Mouse (Mus musculus) embryonic facial prominence, embryonic 10.5 days (tissue): ENCODE data around the gene Eid1. TPM values are rescaled to one million over a fixed set of nuclear protein-coding genes. Genes with fewer than 3 reads are reported as not detected.

Experiments
- DNase-seq: peaks from one replicate; pipeline ENCODE4 v3.0.0-alpha.2; 2017; ENCODE audit warnings: low spot score
- H3K27ac ChIP-seq: fragments of 300-500 bp; sonication (generic); replicated peaks from 2 replicates; pipeline ENCODE4 v1.5.1; 2016; ENCODE audit warnings: mild to moderate bottlenecking
- H3K27me3 ChIP-seq: fragments of 300-500 bp; sonication (generic); replicated peaks from 2 replicates; pipeline ENCODE4 v1.6.1; 2016; ENCODE audit warnings: low read depth, mild to moderate bottlenecking; ENCODE audit not compliant: poor library complexity, severe bottlenecking
- H3K36me3 ChIP-seq: fragments of 300-500 bp; sonication (generic); replicated peaks from 2 replicates; pipeline ENCODE4 v1.6.1; 2016; ENCODE audit warnings: mild to moderate bottlenecking, moderate library complexity
- H3K4me1 ChIP-seq: fragments of 300-500 bp; sonication (generic); 2 replicates; pipeline ENCODE4 v1.6.1; 2016
- H3K4me3 ChIP-seq: fragments of 300-500 bp; sonication (generic); 2 replicates; pipeline ENCODE4 v1.5.1; 2016; ENCODE audit warnings: mild to moderate bottlenecking, moderate library complexity
- H3K9me3 ChIP-seq: fragments of 300-500 bp; sonication (generic); 2 replicates; pipeline ENCODE4 v1.6.1; 2016; ENCODE audit warnings: mild to moderate bottlenecking
- WGBS: fragments of 180-500 bp; shearing (Covaris S2); methylation state at CpG from one replicate; pipeline ENCODE4 v1.1.7; 2016; 5-methylcytosine and 5-hydroxymethylcytosine counted together
- polyA plus RNA-seq: library from polyadenylated mRNA; unstranded; fragments of >200 nt; fragmentation: Nextera tagmentation; extraction: Ambion mirVana; gene quantifications from 2 replicates; pipeline ENCODE4 v1.2.1, GENCODE M21; 2016

Eid1 gene
- polyA plus RNA-seq, 1 experiment from 2014 or later = 136 TPM

GRCm38 (mm10) chr2:125655391-125655790 lies 17.5 kb upstream of the Eid1 start:
- H3K9me3 ChIP-seq = no peaks in the 10 kb centered on the region
- no peaks in the 10 kb centered on the region for H3K27me3 ChIP-seq
- DNase-seq = no peak
- WGBS = 93% methylated on average over 9 of the region's 9 CpGs
- peaks cover 3% of the 10 kb centered on the region for H3K4me1 ChIP-seq
- H3K27ac ChIP-seq = no peak overlapping the region
- H3K36me3 ChIP-seq = no peaks in the 10 kb centered on the region
- no peak overlapping the region for H3K4me3 ChIP-seq

DNA sequence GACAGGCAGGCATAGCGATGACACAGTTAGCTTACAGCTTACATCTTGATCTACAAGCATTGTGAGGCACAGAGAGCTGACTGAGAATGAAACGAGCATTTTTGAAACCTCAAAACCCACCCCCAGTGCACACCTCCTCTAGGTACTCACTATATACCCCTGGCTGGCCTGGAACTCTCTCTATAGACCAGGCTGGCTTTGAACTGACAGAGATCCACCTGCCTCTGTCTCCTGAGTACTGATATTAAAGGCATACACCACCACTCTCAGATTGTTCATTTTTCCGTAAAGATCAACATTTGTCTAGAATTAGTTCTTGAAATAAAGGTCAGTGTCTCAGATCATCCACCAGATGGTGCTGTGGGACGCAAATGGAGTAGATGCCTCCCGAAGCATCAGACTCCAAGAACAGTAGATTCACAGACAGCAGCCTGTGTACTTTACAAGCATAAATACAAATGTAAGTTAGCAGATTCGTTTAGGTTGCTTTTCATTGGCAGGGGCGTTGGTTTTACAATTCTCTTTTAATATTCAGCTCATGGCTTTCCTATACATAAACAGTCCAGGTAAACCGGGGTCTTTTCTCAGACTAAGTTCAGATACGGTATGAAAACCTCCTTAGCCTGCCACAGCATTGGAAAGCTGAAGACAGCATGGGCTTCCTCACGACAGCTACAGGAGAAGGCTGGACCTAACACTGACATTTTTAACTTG lies 12.9 kb upstream of the Eid1 start:
- H3K36me3 ChIP-seq = no peaks in the 10 kb centered on the region
- peaks cover 14% of the 10 kb centered on the region for H3K4me1 ChIP-seq
- H3K27ac ChIP-seq = peak overlapping the region; percentile 67
- 16% methylated on average over 10 of the region's 10 CpGs for WGBS
- no peaks in the 10 kb centered on the region for H3K9me3 ChIP-seq
- peaks cover 7% of the 10 kb centered on the region; the same call in 1 of the 2 replicates for H3K27me3 ChIP-seq
- H3K4me3 ChIP-seq = peak overlapping the region; percentile 47
- DNase-seq = peak; percentile 70

DNA sequence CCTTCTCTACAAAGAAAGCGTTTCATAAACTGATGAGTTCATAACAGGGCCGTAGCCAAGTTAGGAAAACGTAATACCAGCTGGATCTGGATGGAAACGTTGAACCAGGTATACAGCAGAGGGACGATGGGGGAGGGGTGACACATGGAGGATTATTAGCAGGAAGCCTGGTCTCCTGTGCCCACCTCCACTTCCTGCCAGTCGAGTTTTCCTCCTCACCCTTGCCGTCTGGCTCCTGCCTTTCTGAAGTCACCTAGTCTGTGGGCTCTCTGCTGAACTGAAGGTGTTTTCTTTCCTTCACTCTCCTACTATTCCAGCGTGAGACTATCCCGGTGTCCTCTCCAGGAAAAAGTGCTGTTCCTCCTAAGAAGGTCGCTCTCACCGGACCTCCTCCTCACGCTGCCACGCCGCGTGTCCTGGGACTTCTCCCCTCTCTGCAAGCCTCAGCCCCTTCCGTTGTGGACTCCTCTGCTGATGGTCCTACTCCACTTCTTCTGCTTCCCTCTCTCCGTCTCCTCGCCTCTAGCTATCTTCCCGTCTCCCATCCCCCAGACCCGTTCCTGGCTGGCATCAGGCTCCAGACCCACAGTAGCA lies 12.3 kb upstream of the Eid1 start:
- peak; percentile 51 for DNase-seq
- peaks cover 14% of the 10 kb centered on the region for H3K4me1 ChIP-seq
- H3K27me3 ChIP-seq = peaks cover 7% of the 10 kb centered on the region; the same call in 1 of the 2 replicates
- peak overlapping the region; percentile 47 for H3K4me3 ChIP-seq
- peak overlapping the region; percentile 67 for H3K27ac ChIP-seq
- no peaks in the 10 kb centered on the region for H3K36me3 ChIP-seq
- 36% methylated on average over 20 of the region's 20 CpGs for WGBS
- no peaks in the 10 kb centered on the region for H3K9me3 ChIP-seq

GRCm38 (mm10) chr2:125661156-125661555 lies 11.7 kb upstream of the Eid1 start:
- peaks cover 14% of the 10 kb centered on the region for H3K4me1 ChIP-seq
- peaks cover 7% of the 10 kb centered on the region; the same call in 1 of the 2 replicates for H3K27me3 ChIP-seq
- 56% methylated on average over 4 of the region's 4 CpGs for WGBS
- no peaks in the 10 kb centered on the region for H3K36me3 ChIP-seq
- H3K9me3 ChIP-seq = no peaks in the 10 kb centered on the region
- peak overlapping the region; percentile 47 for H3K4me3 ChIP-seq
- DNase-seq = no peak
- peak overlapping the region; percentile 67 for H3K27ac ChIP-seq

- no peak overlapping the region for H3K4me3 ChIP-seq
- H3K27me3 ChIP-seq = peaks cover 7% of the 10 kb centered on the region; the same call in 1 of the 2 replicates
- no peak overlapping the region for H3K27ac ChIP-seq
- H3K36me3 ChIP-seq = no peaks in the 10 kb centered on the region
- peaks cover 14% of the 10 kb centered on the region for H3K4me1 ChIP-seq
- WGBS = 90% methylated on average over 3 of the region's 3 CpGs
- H3K9me3 ChIP-seq = no peaks in the 10 kb centered on the region
- DNase-seq = no peak
Observed at GRCm38 (mm10) chr2:125662517-125662916, 10.4 kb upstream of the Eid1 start.

- Histone ChIP-seq H3K36me3 (no peaks in the 10 kb centered on the region), H3K4me3 (no peak overlapping the region), H3K9me3 (no peaks in the 10 kb centered on the region), H3K27ac (no peak overlapping the region), H3K4me1 (peaks cover 12% of the 10 kb centered on the region), H3K27me3 (peaks cover 7% of the 10 kb centered on the region; the same call in 1 of the 2 replicates)
- 87% methylated on average over 5 of the region's 5 CpGs for WGBS
- DNase-seq = no peak
Observed at GRCm38 (mm10) chr2:125665213-125665612, 7.7 kb upstream of the Eid1 start.

DNA sequence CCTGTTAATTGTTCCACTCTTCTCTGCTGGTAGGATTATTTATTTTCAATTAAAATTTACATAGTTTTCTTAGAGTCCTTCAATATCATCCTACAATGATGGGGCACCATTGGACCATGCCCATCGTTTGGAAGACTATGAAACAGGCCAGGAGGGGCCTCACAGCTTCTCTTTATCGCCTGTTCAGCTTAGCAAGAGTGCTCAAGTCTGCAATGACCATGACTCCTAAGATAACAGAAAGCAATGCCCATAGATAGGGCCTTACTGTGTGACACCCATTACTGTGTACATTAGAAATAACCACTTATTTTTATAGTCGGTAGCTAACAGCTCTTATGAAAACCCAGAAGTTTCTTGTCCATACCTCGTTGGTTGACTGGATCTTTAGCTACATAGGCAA lies 7.0 kb upstream of the Eid1 start:
- H3K9me3 ChIP-seq = no peaks in the 10 kb centered on the region
- no peak overlapping the region for H3K4me3 ChIP-seq
- no peak overlapping the region for H3K27ac ChIP-seq
- DNase-seq = no peak
- 87% methylated on average over 4 of the region's 4 CpGs for WGBS
- H3K36me3 ChIP-seq = no peaks in the 10 kb centered on the region
- H3K27me3 ChIP-seq = peaks cover 2% of the 10 kb centered on the region; the same call in 1 of the 2 replicates
- peaks cover 5% of the 10 kb centered on the region for H3K4me1 ChIP-seq

DNA sequence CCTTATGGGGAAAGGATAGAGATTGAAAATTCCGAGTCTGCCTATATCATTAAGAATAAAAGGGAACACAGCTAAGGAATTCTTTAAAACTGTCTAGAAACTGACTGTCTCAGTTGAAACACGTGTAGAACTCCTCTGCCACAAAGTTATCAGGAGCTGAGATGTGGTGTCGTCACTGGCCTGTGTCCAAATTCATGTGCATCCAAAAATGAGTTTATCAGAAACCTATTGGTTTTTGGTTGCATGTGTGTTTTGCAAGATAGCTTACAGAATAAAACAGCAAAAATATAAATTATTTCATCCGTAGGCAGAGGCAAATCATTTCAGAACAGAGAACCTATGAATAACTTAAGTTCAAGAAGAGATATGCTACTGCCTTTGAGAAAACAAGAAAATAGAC lies 6.2 kb upstream of the Eid1 start:
- H3K27ac ChIP-seq = no peak overlapping the region
- H3K9me3 ChIP-seq = no peaks in the 10 kb centered on the region
- no peaks in the 10 kb centered on the region for H3K4me1 ChIP-seq
- WGBS = 85% methylated on average over 4 of the region's 4 CpGs
- H3K36me3 ChIP-seq = no peaks in the 10 kb centered on the region
- no peak for DNase-seq
- H3K4me3 ChIP-seq = no peak overlapping the region
- no peaks in the 10 kb centered on the region for H3K27me3 ChIP-seq

DNA sequence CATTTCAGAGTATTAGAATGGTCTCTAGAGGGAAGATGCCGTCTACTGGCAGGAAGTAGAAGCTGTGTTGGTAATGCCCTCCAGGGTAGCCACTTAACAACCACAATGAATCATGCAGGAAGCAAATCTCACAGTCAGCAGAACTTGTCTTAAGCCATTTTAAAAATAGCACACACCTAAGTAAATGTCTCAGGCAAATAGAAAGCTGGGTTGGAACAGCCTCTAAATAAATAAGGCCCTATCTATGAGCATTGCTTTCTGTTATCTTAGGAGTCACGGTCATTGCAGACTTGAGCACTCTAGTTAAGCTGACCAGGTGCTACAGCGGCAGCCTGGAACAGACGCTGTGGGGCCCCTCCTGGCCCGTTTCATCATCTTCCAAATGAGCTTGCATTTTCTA lies 5.7 kb upstream of the Eid1 start:
- Histone ChIP-seq H3K9me3 (no peaks in the 10 kb centered on the region), H3K4me3 (no peak overlapping the region), H3K27me3 (no peaks in the 10 kb centered on the region), H3K36me3 (no peaks in the 10 kb centered on the region), H3K27ac (no peak overlapping the region), H3K4me1 (no peaks in the 10 kb centered on the region)
- 68% methylated on average over 5 of the region's 5 CpGs for WGBS
- DNase-seq = no peak

DNA sequence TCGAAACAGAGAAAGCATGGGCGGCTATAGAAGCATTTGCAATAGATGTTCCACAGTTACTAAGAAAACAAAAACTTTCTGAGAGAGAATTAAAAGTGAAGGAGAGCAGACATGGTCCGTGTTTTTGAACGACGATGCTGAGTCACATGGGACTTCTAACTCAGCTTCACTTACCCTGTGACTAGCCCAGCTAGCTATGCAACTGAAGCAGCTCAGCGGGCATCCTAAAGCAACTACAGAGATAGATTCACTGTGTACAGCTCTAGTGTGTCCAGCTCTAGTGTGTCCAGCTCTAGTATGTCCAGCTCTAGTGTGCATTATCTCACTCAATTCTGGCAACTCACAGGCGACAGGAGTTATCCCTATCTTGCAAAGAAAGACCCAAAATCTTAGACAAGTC lies 5.2 kb upstream of the Eid1 start:
- no peak overlapping the region for H3K27ac ChIP-seq
- WGBS = 90% methylated on average over 7 of the region's 7 CpGs
- no peak for DNase-seq
- no peaks in the 10 kb centered on the region for H3K27me3 ChIP-seq
- H3K4me1 ChIP-seq = peaks cover 3% of the 10 kb centered on the region; the same call in 1 of the 2 replicates
- H3K9me3 ChIP-seq = no peaks in the 10 kb centered on the region
- no peak overlapping the region for H3K4me3 ChIP-seq
- H3K36me3 ChIP-seq = no peaks in the 10 kb centered on the region

DNA sequence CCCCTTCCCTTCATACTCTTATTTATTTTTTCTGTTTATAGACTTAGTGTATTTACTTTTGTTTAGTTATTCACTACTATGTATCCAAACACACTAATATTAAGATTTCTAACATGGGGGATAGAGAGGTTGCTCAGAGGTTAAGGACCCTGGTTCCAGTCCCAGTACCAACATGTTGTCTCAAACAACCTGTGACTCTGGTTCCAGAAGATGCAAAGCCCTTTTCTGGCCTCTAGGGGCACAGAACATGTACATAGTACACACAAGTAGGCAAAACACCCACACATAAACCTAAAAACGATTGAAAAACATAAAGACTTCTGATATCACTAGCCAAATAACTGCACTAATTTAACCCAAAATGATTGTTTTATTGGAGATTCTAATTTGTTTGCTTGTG lies 2.0 kb upstream of the Eid1 start:
- H3K9me3 ChIP-seq = no peaks in the 10 kb centered on the region
- no peak overlapping the region for H3K27ac ChIP-seq
- H3K4me1 ChIP-seq = peaks cover 19% of the 10 kb centered on the region
- H3K4me3 ChIP-seq = no peak overlapping the region
- no peaks in the 10 kb centered on the region for H3K27me3 ChIP-seq
- 70% methylated on average over 1 of the region's 1 CpGs for WGBS
- no peaks in the 10 kb centered on the region for H3K36me3 ChIP-seq
- no peak for DNase-seq

- H3K27me3 ChIP-seq = no peaks in the 10 kb centered on the region
- no peaks in the 10 kb centered on the region for H3K36me3 ChIP-seq
- no peak for DNase-seq
- H3K27ac ChIP-seq = peak overlapping the region; percentile 96
- peak overlapping the region; percentile 87 for H3K4me3 ChIP-seq
- 15% methylated on average over 17 of the region's 20 CpGs for WGBS
- peaks cover 19% of the 10 kb centered on the region for H3K4me1 ChIP-seq
- H3K9me3 ChIP-seq = no peaks in the 10 kb centered on the region
Observed at GRCm38 (mm10) chr2:125672568-125672956, 333 bp upstream of the Eid1 start.

GRCm38 (mm10) chr2:125681811-125682210 lies 8.9 kb downstream of the Eid1 start:
- H3K4me3 ChIP-seq = no peak overlapping the region
- H3K9me3 ChIP-seq = no peaks in the 10 kb centered on the region
- no peaks in the 10 kb centered on the region for H3K36me3 ChIP-seq
- H3K27ac ChIP-seq = no peak overlapping the region
- peak; percentile 53 for DNase-seq
- H3K4me1 ChIP-seq = peaks cover 22% of the 10 kb centered on the region
- 48% methylated on average over 9 of the region's 9 CpGs for WGBS
- H3K27me3 ChIP-seq = no peaks in the 10 kb centered on the region
